Mouse (Mus musculus): ENCODE measurements at regions not wholly inside any gene's neighbourhood (a gene's known extent, or its start where the extent isn't known, plus 50 kb on each side); places are given as distances from the start of the nearest gene placed in this dataset.

GRCm38 (mm10) chr10:99468971-99469370 lies 205.9 kb downstream of the Dusp6 start:
- TF ChIP-seq CHD1 (IDR thresholded peaks at IDR 0.05; ENCODE audit: low read depth, low read length): no peak
- TF ChIP-seq POLR2A (IDR thresholded peaks at IDR 0.05; ENCODE audit: control insufficient read depth in 1 of 2, insufficient read depth in 1 of 2, low read depth in 1 of 2, low read length in 2 of 2, poor library complexity in 1 of 2): no peak
- TF ChIP-seq CTCF (IDR thresholded peaks at IDR 0.05 in 2 of 3, conservative IDR thresholded peaks at IDR 0.05 in 1 of 3; ENCODE audit: control insufficient read depth in 1 of 3, insufficient read depth in 1 of 3, low read depth in 2 of 3, low read length in 3 of 3, poor library complexity in 1 of 3, severe bottlenecking in 1 of 3): no peak
- TF ChIP-seq EP300 (IDR thresholded peaks at IDR 0.05; ENCODE audit: low read depth in 1 of 2, low read length in 2 of 2): no peak
- TF ChIP-seq TBP (IDR thresholded peaks at IDR 0.05; ENCODE audit: low read depth, low read length): no peak
- TF ChIP-seq E2F4 (IDR thresholded peaks at IDR 0.05; ENCODE audit: borderline replicate concordance, low read depth, low read length): no peak
- no peak for TF ChIP-seq GATA1 (IDR thresholded peaks at IDR 0.05; ENCODE audit: low read depth, low read length)
- TF ChIP-seq ETS1 (IDR thresholded peaks at IDR 0.05; ENCODE audit: low read depth, low read length): no peak
- TF ChIP-seq TCF12 (IDR thresholded peaks at IDR 0.05; ENCODE audit: low read depth, low read length): no peak
- TF ChIP-seq ZNF384 (IDR thresholded peaks at IDR 0.05; ENCODE audit: low read depth, low read length): no peak

All from MEL (cell line).